Comparison of ENCODE assay signal across 20 mouse cellular contexts in genomic region chr13:38966922-38967448, GRCm38 (mm10). TPM values are rescaled to one million over a fixed set of nuclear protein-coding genes. Genes with fewer than 3 reads are reported as not detected.
DNase-seq lines count a peak whose midpoint lies in the region; ATAC-seq and TF ChIP-seq lines count a peak whose summit lies in the region.
"Had no signal": no experiment of that assay in that cellular context is flagged by ENCODE, and none has a peak within 500 bp of the region (broad histone marks: within the 10 kb centered on the region; RNA-seq: fewer than 3 reads in every experiment).

No protein-coding gene starts in this region.

- WGBS in cerebellum, adult 2 months = 86% methylated on average over 2 of the region's 2 CpGs
- 83% methylated on average over 2 of the region's 2 CpGs for WGBS in liver, embryonic 11.5 days
- 86% methylated on average over 2 of the region's 2 CpGs for WGBS in hindbrain, embryonic 11.5 days

- no peak overlapping the region for H3K4me3 ChIP-seq in cerebellum, adult 2 months (replicated peaks; ENCODE audit: insufficient read depth, low read depth, low read length)
- H3K4me3 ChIP-seq in megakaryocyte, embryonic 14.5 days (replicated peaks) = peak overlapping the region; percentile 25
- no peak overlapping the region for H3K4me3 ChIP-seq in liver, embryonic 11.5 days (ENCODE audit: low read depth, low read length)
- H3K4me3 ChIP-seq in hindbrain, embryonic 11.5 days (ENCODE audit: low read depth, low read length) = no peak overlapping the region
- H3K4me3 ChIP-seq: embryonic facial prominence, embryonic 15.5 days; heart, embryonic 12.5 days; hindbrain, embryonic 15.5 days; intestine, embryonic 15.5 days; limb, embryonic 15.5 days; midbrain, embryonic 15.5 days; myocyte had no signal

- no peak overlapping the region for H3K27ac ChIP-seq in cerebellum, adult 2 months (ENCODE audit: insufficient read depth, low read length)
- no peak overlapping the region for H3K27ac ChIP-seq in liver, embryonic 11.5 days (ENCODE audit: low read depth, low read length)
- no peak overlapping the region for H3K27ac ChIP-seq in hindbrain, embryonic 11.5 days (ENCODE audit: low read depth, low read length)
- H3K27ac ChIP-seq: embryonic facial prominence, embryonic 15.5 days; hindbrain, embryonic 15.5 days; intestine, embryonic 15.5 days; kidney, postnatal 0 days; limb, embryonic 15.5 days; midbrain, embryonic 15.5 days had no signal

- H3K36me3 ChIP-seq in megakaryocyte, embryonic 14.5 days (replicated peaks; ENCODE audit: low read length) = no peaks in the 10 kb centered on the region
- H3K36me3 ChIP-seq in liver, embryonic 11.5 days (ENCODE audit: control insufficient read depth, insufficient read depth, low read length) = no peaks in the 10 kb centered on the region
- no peaks in the 10 kb centered on the region for H3K36me3 ChIP-seq in hindbrain, embryonic 11.5 days (ENCODE audit: control insufficient read depth, insufficient read depth, low read length)
- H3K36me3 ChIP-seq: embryonic facial prominence, embryonic 15.5 days; heart, embryonic 12.5 days; hindbrain, embryonic 15.5 days; intestine, embryonic 15.5 days; limb, embryonic 15.5 days; midbrain, embryonic 15.5 days had no signal

- H3K9me3 ChIP-seq in megakaryocyte, embryonic 14.5 days = no peaks in the 10 kb centered on the region
- H3K9me3 ChIP-seq in liver, embryonic 11.5 days (ENCODE audit: control insufficient read depth, low read length) = no peaks in the 10 kb centered on the region
- H3K9me3 ChIP-seq in hindbrain, embryonic 11.5 days (ENCODE audit: control insufficient read depth, low read length) = no peaks in the 10 kb centered on the region
- H3K9me3 ChIP-seq: embryonic facial prominence, embryonic 15.5 days; hindbrain, embryonic 15.5 days; intestine, embryonic 15.5 days; limb, embryonic 15.5 days; midbrain, embryonic 15.5 days had no signal

- H3K27me3 ChIP-seq in cerebellum, adult 2 months (ENCODE audit: control insufficient read depth, insufficient read depth, low read length) = no peaks in the 10 kb centered on the region
- peaks cover 4% of the 10 kb centered on the region for H3K27me3 ChIP-seq in megakaryocyte, embryonic 14.5 days (replicated peaks)
- H3K27me3 ChIP-seq in liver, embryonic 11.5 days (replicated peaks; ENCODE audit: control insufficient read depth, insufficient read depth, low read length) = no peaks in the 10 kb centered on the region
- no peaks in the 10 kb centered on the region for H3K27me3 ChIP-seq in hindbrain, embryonic 11.5 days (ENCODE audit: control insufficient read depth, insufficient read depth, low read length)
- H3K27me3 ChIP-seq: embryonic facial prominence, embryonic 15.5 days; heart, embryonic 12.5 days; hindbrain, embryonic 15.5 days; intestine, embryonic 15.5 days; limb, embryonic 15.5 days; midbrain, embryonic 15.5 days had no signal

- TF ChIP-seq POLR2A in cerebellum, adult 2 months (IDR thresholded peaks at IDR 0.05; ENCODE audit: borderline replicate concordance, insufficient read depth, low read length) = no peak

- no peak for TF ChIP-seq CTCF in cerebellum, adult 2 months (IDR thresholded peaks at IDR 0.05; ENCODE audit: borderline replicate concordance, insufficient read depth, low read depth, low read length)

- no peak overlapping the region for H3K4me2 ChIP-seq in liver, embryonic 11.5 days
- H3K4me2 ChIP-seq in hindbrain, embryonic 11.5 days (replicated peaks; ENCODE audit: low read depth, low read length) = no peak overlapping the region
- H3K4me2 ChIP-seq: embryonic facial prominence, embryonic 15.5 days; heart, embryonic 12.5 days; hindbrain, embryonic 15.5 days; intestine, embryonic 15.5 days; limb, embryonic 15.5 days; midbrain, embryonic 15.5 days had no signal

- DNase-seq in cerebellum, adult 2 months = no peak
- DNase-seq in liver, embryonic 11.5 days (ENCODE audit: low spot score) = no peak
- no peak for DNase-seq in hindbrain, embryonic 11.5 days (ENCODE audit: low spot score)
- DNase-seq in spleen, adult 12 weeks (ENCODE audit: low spot score) = no peak
- DNase-seq: adrenal gland, postnatal 10 days; cerebellum, postnatal 10 days; heart, postnatal 36 days had no signal

- ATAC-seq in cerebellum, adult (ENCODE audit: insufficient number of reproducible peaks, low FRiP score, low TSS enrichment) = 0 out of 2 replicates have a peak, but pooled peaks have one; percentile 31
- ATAC-seq in megakaryocyte, adult 5-6 weeks (ENCODE audit: poor library complexity, severe bottlenecking) = no peak
- peak; percentile 43; the same call in 1 of the 2 replicates for ATAC-seq in liver, embryonic 11.5 days (replicated peaks; ENCODE audit: low FRiP score)
- no peak for ATAC-seq in hindbrain, embryonic 11.5 days (ENCODE audit: low FRiP score)
- ATAC-seq: activated CD4-positive, CD25-positive, alpha-beta regulatory T cell, adult 4 months; intestine, embryonic 15.5 days; lung, postnatal 0 days; midbrain, embryonic 15.5 days had no signal

- H3K4me1 ChIP-seq in cerebellum, adult 2 months (ENCODE audit: control insufficient read depth, insufficient read depth, low read length) = no peaks in the 10 kb centered on the region
- H3K4me1 ChIP-seq in megakaryocyte, embryonic 14.5 days = peaks cover 11% of the 10 kb centered on the region
- no peaks in the 10 kb centered on the region for H3K4me1 ChIP-seq in liver, embryonic 11.5 days (replicated peaks; ENCODE audit: control insufficient read depth, insufficient read depth, low read length)
- no peaks in the 10 kb centered on the region for H3K4me1 ChIP-seq in hindbrain, embryonic 11.5 days (replicated peaks; ENCODE audit: control insufficient read depth, insufficient read depth, low read length)
- H3K4me1 ChIP-seq: embryonic facial prominence, embryonic 15.5 days; heart, embryonic 12.5 days; hindbrain, embryonic 15.5 days; intestine, embryonic 15.5 days; limb, embryonic 15.5 days; midbrain, embryonic 15.5 days had no signal

- no peak overlapping the region for H3K9ac ChIP-seq in liver, embryonic 11.5 days (ENCODE audit: low read depth, low read length)
- no peak overlapping the region for H3K9ac ChIP-seq in hindbrain, embryonic 11.5 days (ENCODE audit: low read depth, low read length)
- H3K9ac ChIP-seq: embryonic facial prominence, embryonic 15.5 days; heart, embryonic 12.5 days; hindbrain, embryonic 15.5 days; intestine, embryonic 15.5 days; limb, embryonic 15.5 days; midbrain, embryonic 15.5 days had no signal

RNA-seq across cellular contexts. Expression of gene Slc35b3, which starts 6.3 kb away (rescaled TPM):
- polyA plus RNA-seq in cerebellum, adult 2 months (2012; rRNA removed) = 21.9 and 22.5 TPM in 2 replicates
- 13.6 TPM in 1 of 2 replicates, not detected in the other for polyA plus RNA-seq in megakaryocyte, embryonic 14.5 days (2012; ENCODE audit: insufficient read depth, low replicate concordance)
- total RNA-seq in megakaryocyte, adult 5-6 weeks (2015) = 27.9 and 36.1 TPM in 2 replicates
- total RNA-seq in megakaryocyte, adult 5-6 weeks (2017) = 22.4 and 23.9 TPM in 2 replicates
- 24.9 TPM in 2 replicates for polyA plus RNA-seq in liver, embryonic 11.5 days (2014; fragmentation: Nextera tagmentation; extraction: Ambion mirVana)
- 31.7 and 35.1 TPM in 2 replicates for polyA plus RNA-seq in hindbrain, embryonic 11.5 days (2014; fragmentation: Nextera tagmentation; extraction: Ambion mirVana)

Comparison
In these comparisons a context has a peak if more than half of its experiments do, and no peak if none do; other contexts are left out.
1. ATAC-seq: peak in cerebellum, adult (single experiment) and liver, embryonic 11.5 days (single experiment); none in megakaryocyte, adult 5-6 weeks (single experiment) and hindbrain, embryonic 11.5 days (single experiment).